Mouse (Mus musculus): ENCODE results near the gene Coro1c.

DNA sequence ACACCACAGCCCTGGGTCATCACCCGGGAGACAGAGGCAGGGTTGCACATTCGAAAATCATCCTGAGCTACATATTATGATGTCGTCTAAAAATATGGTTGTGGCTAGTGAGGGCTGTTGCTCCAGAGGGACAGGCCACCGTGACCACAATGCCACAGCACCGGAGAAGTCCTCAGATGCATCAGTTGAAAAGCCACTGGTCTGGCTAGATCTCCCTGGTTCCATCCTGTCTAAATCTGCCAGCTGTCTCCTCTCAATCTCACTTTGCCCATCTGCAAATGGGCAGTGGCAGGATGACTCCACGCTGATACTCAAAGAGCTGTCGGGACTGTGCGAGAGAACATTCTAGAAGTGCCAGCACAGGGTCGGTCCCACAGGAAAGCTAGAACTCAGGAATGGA, 110.0 kb downstream of the Coro1c start:
- no peak for TF ChIP-seq POLR2A (IDR thresholded peaks at IDR 0.05; ENCODE audit: low read depth, low read length)
- no peak for TF ChIP-seq CTCF (IDR thresholded peaks at IDR 0.05; ENCODE audit: borderline replicate concordance, insufficient read depth, low read length)

All from embryonic fibroblast, embryonic 13.5 days (primary cell).